Mouse (Mus musculus) megakaryocyte, embryonic 14.5 days (primary cell): ENCODE results near the gene Cryzl1.

Source experiments
- FLI1 ChIP-seq: IDR thresholded peaks from 2 replicates; pipeline ENCODE4 v1.6.1; 2012; ENCODE audit warnings: low read length, inconsistent platforms, mixed read lengths
- GATA1 ChIP-seq: IDR thresholded peaks from 3 replicates; pipeline ENCODE4 v1.6.1; 2012; ENCODE audit warnings: mixed read lengths, low read length, inconsistent platforms, borderline replicate concordance

DNA sequence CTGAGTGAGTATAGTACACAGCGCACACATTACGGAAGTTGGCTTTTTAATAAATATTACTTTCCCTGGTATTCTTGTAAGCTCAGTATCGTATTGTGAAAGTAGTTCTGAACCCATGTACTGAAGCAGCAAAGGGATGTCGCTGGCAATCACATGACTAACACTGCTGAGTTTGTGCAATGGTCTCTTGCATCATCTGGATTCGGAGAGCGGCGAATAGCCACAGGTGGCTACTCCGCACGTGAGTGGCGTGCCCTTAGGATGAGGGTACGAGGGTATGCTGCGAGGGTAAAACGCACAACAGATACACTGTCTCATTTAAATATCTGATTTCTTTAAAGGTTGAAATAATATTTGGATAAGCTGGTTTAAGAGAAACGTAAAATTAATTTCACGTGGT is 1.3 kb downstream of the Cryzl1 start:
- no peak for TF ChIP-seq GATA1
- TF ChIP-seq FLI1, result no peak
